Mouse (Mus musculus) midbrain, postnatal 0 days (tissue): Measurements from ENCODE around the gene Klf2. TPM values are rescaled to one million over a fixed set of nuclear protein-coding genes. Genes with fewer than 3 reads are reported as not detected.

Experiments
- ATAC-seq: fragments of 200-750 bp; cut with Nextera tagmentation; 2 replicates; pipeline ENCODE4 v1.8.0; 2017; ENCODE audit warnings: moderate number of reproducible peaks, mild to moderate bottlenecking, moderate TSS enrichment, moderate library complexity; ENCODE audit not compliant: low FRiP score
- DNase-seq: peaks from one replicate; pipeline ENCODE4 v3.0.0-alpha.2; 2015; ENCODE audit warnings: low spot score
- H3K27ac ChIP-seq: fragments of 300-500 bp; sonication (generic); 2 replicates; pipeline ENCODE4 v1.5.1; 2014; ENCODE audit warnings: low read depth, mild to moderate bottlenecking, low read length, mixed read lengths
- H3K27me3 ChIP-seq: fragments of 300-500 bp; sonication (generic); 2 replicates; pipeline ENCODE4 v1.6.1; 2014; ENCODE audit warnings: low read length, control low read depth, mixed read lengths; ENCODE audit not compliant: insufficient read depth
- H3K36me3 ChIP-seq: fragments of 300-500 bp; sonication (generic); 2 replicates; pipeline ENCODE4 v1.6.1; 2014; ENCODE audit warnings: low read length, control low read depth, mixed read lengths; ENCODE audit not compliant: insufficient read depth
- H3K4me1 ChIP-seq: fragments of 300-500 bp; sonication (generic); 2 replicates; pipeline ENCODE4 v1.6.1; 2014; ENCODE audit warnings: mild to moderate bottlenecking, control low read depth, antibody characterized with exemption, low read length, mixed read lengths; ENCODE audit not compliant: insufficient read depth
- H3K4me2 ChIP-seq: fragments of 300-500 bp; sonication (generic); 2 replicates; pipeline ENCODE4 v1.6.1; 2014; ENCODE audit warnings: low read depth, mild to moderate bottlenecking, low read length, mixed read lengths; ENCODE audit not compliant: poor library complexity, severe bottlenecking
- H3K4me3 ChIP-seq: fragments of 300-500 bp; sonication (generic); 2 replicates; pipeline ENCODE4 v1.5.1; 2014; ENCODE audit warnings: low read depth, mild to moderate bottlenecking, low read length, moderate library complexity
- H3K9ac ChIP-seq: fragments of 300-500 bp; sonication (generic); replicated peaks from 2 replicates; pipeline ENCODE4 v1.6.1; 2014; ENCODE audit warnings: mild to moderate bottlenecking, low read length, moderate library complexity, mixed read lengths; ENCODE audit not compliant: poor library complexity, severe bottlenecking
- H3K9me3 ChIP-seq: fragments of 300-500 bp; sonication (generic); 2 replicates; pipeline ENCODE4 v1.6.1; 2016; ENCODE audit warnings: low read length, control low read depth
- CTCF ChIP-seq: IDR thresholded peaks from 2 replicates; pipeline ENCODE4 v1.5.1; 2016; ENCODE audit warnings: antibody characterized with exemption, mild to moderate bottlenecking
- WGBS: fragments of 180-500 bp; shearing (Covaris S2); extraction: QIAGEN DNeasy Blood & Tissue Kit; methylation state at CpG from one replicate; pipeline ENCODE4 v1.1.7; 2014; 5-methylcytosine and 5-hydroxymethylcytosine counted together
- polyA plus RNA-seq: library from polyadenylated mRNA; unstranded; fragments of >200 nt; fragmentation: Nextera tagmentation; extraction: Ambion mirVana; gene quantifications from 2 replicates; pipeline ENCODE4 v1.2.1, GENCODE M21; 2015
- total RNA-seq: library from RNA; depleted of rRNA; stranded (reverse); fragments of >200 nt; gene quantifications from 2 replicates; pipeline ENCODE4 v1.2.3, GENCODE M21; 2014

The Klf2 gene
- total and polyA plus RNA-seq, 2 experiments from 2014 or later: 7.8 to 10.5 TPM

DNA sequence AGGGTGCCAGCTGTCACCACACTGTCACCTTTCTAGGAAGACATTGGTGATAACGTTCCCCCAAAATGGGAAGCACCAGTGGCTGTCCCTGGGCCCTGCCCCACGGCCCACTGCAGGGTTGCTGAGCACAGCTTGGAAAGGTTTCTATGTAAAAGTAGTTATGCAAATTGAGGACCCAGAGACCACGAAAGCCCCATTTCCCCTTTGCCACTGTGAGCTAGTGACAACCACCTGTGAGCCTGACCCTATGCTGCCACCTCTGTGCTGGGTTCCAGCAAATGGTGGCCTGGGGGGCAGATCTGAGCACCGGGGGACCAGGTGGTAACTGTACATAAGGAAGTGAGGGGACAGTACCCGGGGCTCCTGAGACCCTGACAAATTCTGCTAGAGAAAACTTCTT is 45.0 kb upstream of the Klf2 start:
- 74% methylated on average over 5 of the region's 5 CpGs for WGBS

DNA sequence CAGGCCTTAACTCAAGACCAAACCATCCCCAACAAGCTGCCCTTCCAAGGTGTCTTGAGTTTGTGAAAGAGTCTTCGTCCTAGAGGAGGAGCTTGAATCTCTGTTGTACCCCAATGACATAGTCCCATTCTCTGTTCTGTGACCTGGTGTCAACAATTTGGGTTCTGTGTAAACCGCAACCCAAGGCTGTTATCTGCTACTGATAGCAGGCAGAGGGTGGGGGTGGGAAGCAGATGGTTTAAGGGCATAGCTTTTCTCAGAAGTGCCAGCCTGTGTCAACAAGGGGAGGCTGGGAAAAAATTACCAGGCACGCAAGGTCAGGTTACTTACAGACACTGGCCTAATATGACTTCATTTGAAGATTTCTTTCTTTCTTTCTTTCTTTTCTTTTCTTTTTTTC is 41.6 kb upstream of the Klf2 start:
- DNase-seq (no peak), ATAC-seq (no peak)
- Histone ChIP-seq H3K4me1 (no peaks in the 10 kb centered on the region), H3K27ac (no peak overlapping the region), H3K9me3 (no peaks in the 10 kb centered on the region), H3K36me3 (no peaks in the 10 kb centered on the region), H3K4me3 (no peak overlapping the region), H3K27me3 (no peaks in the 10 kb centered on the region), H3K9ac (no peak overlapping the region), H3K4me2 (no peak overlapping the region)
- TF ChIP-seq CTCF: no peak
- 87% methylated on average over 3 of the region's 3 CpGs for WGBS

More for the DNA sequence above, 45.0 kb upstream of the Klf2 start:
- H3K4me2 ChIP-seq: no peak overlapping the region
- no peaks in the 10 kb centered on the region for H3K9me3 ChIP-seq
- no peaks in the 10 kb centered on the region for H3K4me1 ChIP-seq
- no peak for DNase-seq
- H3K36me3 ChIP-seq: no peaks in the 10 kb centered on the region
- no peak overlapping the region for H3K9ac ChIP-seq
- no peak for ATAC-seq
- H3K27ac ChIP-seq: no peak overlapping the region
- H3K4me3 ChIP-seq: no peak overlapping the region
- TF ChIP-seq CTCF: no peak
- no peaks in the 10 kb centered on the region for H3K27me3 ChIP-seq

DNA sequence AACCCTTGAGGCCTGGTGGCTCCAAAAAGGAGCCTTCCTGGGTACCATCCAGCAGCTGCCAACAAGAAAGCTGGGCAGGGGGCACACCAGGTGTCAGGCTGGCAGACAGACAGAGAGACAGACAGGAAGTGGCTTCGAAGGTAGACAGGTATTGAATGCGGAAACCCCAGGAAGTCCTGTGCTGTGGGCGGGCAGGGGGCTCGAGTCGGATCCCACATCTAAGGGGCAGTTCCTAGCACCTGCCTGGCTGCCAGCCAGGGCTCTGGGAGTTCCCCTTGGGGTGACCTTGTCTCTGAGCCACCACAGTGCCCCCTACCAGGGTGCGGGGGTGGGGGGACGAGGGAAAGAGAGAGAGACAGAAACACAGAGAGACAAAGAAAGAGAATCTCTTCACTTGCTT is 39.7 kb upstream of the Klf2 start:
- no peak for TF ChIP-seq CTCF
- Histone ChIP-seq H3K4me1 (no peaks in the 10 kb centered on the region), H3K27me3 (no peaks in the 10 kb centered on the region), H3K4me3 (no peak overlapping the region), H3K27ac (no peak overlapping the region), H3K9me3 (no peaks in the 10 kb centered on the region), H3K9ac (no peak overlapping the region), H3K36me3 (no peaks in the 10 kb centered on the region), H3K4me2 (no peak overlapping the region)
- ATAC-seq (no peak), DNase-seq (no peak)
- WGBS: 81% methylated on average over 7 of the region's 7 CpGs

DNA sequence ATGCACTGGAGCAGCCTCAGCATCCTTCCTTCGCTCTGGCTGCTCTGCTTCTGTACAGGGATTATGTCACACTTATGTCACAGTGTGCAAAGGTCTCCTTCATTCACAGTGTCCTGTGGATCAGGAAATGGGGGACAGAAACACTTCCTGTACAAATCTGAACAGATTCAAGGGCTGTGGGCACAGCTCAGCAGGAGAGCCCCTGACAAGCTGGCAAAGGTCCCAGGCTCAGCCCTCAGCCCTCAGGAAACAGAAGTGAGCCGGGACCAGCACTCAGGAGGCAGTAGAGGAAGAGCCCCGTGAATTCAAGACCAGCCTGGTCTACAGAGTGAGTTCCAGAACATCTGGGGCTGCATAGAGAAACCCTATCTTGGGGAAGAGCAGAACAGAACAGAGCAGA is 37.2 kb upstream of the Klf2 start:
- WGBS: 30% methylated on average over 3 of the region's 3 CpGs
- peak; percentile 29 for DNase-seq
- H3K9ac ChIP-seq: no peak overlapping the region
- no peak overlapping the region for H3K27ac ChIP-seq
- no peaks in the 10 kb centered on the region for H3K9me3 ChIP-seq
- H3K36me3 ChIP-seq: no peaks in the 10 kb centered on the region
- no peaks in the 10 kb centered on the region for H3K4me1 ChIP-seq
- no peak overlapping the region for H3K4me2 ChIP-seq
- no peaks in the 10 kb centered on the region for H3K27me3 ChIP-seq
- no peak for ATAC-seq
- TF ChIP-seq CTCF: no peak
- H3K4me3 ChIP-seq: no peak overlapping the region

DNA sequence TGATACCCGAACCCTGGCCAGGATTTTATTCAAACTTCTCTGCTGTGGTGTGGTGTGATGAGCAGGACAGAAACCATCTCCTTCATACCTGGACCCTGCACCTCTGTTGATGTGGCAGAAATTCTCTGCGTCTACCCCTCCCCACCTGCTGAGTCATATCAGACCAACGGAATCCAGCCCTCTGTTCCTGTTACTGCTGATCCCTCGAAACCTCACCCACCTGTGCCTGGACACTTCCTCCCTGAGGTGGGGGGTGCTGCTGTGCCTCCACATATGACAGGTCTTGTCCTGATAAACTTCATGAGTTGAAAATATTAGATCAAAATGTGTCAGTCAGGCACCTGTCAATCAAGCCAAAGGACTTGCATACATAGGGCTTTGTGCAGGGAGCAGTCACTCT is 33.5 kb upstream of the Klf2 start:
- H3K27ac ChIP-seq: no peak overlapping the region

DNA sequence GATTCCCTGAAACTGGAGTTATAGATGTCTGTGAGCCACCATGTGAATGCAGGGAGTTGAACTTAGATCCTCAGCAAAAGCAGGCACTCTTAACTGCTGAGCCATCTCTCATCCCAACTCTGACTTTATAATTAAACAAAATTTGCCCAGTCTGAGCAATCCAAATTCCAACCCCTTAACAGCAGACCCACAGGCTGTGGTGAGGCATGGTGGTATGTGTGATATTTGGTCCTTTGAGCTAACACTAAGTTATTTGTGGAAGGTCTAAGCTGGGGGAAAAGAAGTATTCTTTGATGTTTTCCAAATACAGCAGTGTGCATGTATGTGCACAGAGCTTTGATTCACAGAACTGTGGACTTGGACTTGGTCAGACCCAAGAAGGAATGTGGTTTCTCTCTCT is 29.8 kb upstream of the Klf2 start:
- no peaks in the 10 kb centered on the region for H3K9me3 ChIP-seq
- no peaks in the 10 kb centered on the region for H3K27me3 ChIP-seq
- no peak overlapping the region for H3K27ac ChIP-seq
- H3K36me3 ChIP-seq: no peaks in the 10 kb centered on the region
- no peak overlapping the region for H3K9ac ChIP-seq
- ATAC-seq: no peak
- no peak for DNase-seq
- no peaks in the 10 kb centered on the region for H3K4me1 ChIP-seq
- no peak for TF ChIP-seq CTCF
- no peak overlapping the region for H3K4me2 ChIP-seq
- no peak overlapping the region for H3K4me3 ChIP-seq

More for the DNA sequence above, 33.5 kb upstream of the Klf2 start:
- Histone ChIP-seq H3K4me1 (no peaks in the 10 kb centered on the region), H3K27me3 (no peaks in the 10 kb centered on the region), H3K9ac (no peak overlapping the region), H3K9me3 (no peaks in the 10 kb centered on the region), H3K36me3 (no peaks in the 10 kb centered on the region), H3K4me3 (no peak overlapping the region), H3K4me2 (no peak overlapping the region)
- ATAC-seq (no peak), DNase-seq (no peak)
- TF ChIP-seq CTCF: no peak
- WGBS: 77% methylated on average over 4 of the region's 4 CpGs
